Mouse (Mus musculus) cerebellum, adult 18-20 months (tissue): ENCODE results near the gene H2-Q6.
"Not testable (repeated sequence)": the region's sequence is repeated elsewhere in the genome, so short reads cannot be mapped to it uniquely, and the experiment has no call there.

ENCODE experiments used
- DNase-seq, 2 experiments: peaks; one replicate each; pipeline ENCODE4 v3.0.0; 2021

The H2-Q6 gene

DNA sequence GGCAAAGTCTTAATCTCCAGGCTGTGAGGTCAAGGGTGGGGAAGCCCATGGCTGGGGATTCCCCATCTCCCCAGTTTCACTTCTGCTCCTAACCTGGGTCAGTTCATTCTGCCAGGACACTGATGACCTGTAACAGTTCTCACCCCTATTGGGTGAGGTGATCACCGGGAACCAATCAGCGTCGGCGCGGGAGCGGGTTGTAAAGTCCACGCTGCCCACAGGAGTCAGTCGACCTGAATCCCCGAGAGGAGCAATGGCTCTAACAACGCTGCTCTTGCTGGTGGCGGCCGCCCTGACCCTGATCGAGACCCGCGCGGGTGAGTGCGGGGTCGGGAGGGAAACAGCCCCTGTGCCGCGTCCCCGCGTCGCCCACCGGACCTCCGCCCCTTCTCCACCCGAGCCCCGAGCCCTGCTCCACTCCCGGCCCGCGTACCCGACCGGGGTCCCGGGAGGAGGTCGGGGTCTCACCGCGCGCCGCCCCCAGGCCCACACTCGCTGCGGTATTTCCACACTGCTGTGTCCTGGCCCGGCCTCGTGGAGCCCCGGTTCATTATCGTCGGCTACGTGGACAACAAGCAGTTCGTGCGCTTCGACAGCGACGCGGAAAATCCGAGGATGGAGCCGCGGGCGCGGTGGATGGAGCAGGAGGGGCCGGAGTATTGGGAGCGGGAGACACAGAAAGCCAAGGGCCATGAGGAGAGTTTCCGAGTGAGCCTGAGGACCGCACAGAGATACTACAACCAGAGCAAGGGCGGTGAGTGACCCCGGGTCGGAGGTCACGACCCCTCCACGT, at the start of gene H2-Q6:
TSS of gene H2-Q6 (plus strand) at position 227 of the 793 bp plus-strand sequence.
- DNase-seq, result peak in 1 of 2 experiments; percentile 25

DNA sequence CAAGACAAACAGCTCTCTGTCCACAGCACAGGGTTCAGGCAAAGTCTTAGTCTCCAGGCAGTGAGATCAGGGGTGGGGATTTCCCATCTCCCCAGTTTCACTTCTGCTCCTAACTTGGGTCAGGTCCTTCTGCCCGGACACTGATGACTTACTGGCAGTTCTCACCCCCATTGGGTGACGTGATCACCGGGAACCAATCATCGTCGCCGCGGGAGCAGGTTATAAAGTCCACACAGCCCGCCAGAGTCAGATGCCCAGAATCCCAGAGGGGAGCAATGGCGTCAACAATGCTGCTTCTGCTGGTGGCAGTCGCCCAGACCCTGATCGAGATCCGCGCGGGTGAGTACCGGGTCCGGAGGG, 45.3 kb upstream of the H2-Q6 start, which contains the start of gene H2-Q4:
TSS of gene H2-Q4 (plus strand) at position 249 of the 360 bp plus-strand sequence.
- peak; percentile 52 to 67 for DNase-seq

DNA sequence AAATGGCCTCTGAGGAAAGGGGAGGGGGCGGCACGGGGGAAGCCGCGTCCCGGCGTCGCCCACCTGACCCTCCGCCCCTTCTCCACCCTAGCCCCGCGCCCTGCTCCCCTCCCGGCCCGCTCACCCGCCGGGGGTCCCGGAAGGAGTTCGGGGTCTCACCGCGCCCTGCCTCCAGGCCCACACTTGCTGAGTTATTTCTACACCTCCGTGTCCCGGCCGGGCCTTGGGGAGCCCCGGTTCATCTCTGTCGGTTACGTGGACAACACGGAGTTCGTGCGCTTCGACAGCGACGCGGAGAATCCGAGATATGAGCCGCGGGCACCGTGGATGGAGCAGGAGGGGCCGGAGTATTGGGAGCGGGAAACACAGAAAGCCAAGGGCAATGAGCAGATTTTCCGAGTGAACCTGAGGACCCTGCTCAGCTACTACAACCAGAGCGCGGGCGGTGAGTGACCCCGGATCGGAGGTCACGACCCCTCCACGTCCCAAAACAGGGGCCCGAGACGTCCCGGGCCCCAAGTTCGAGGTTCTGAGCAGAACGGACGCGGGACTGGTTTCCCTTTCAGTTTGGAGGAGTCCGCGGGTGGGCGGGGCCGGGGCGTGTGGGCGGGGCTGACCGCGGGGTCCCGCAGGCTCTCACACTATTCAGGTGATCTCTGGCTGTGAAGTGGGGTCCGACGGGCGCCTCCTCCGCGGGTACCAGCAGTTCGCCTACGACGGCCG, 44.8 kb upstream of the H2-Q6 start:
- peak in 1 of 2 experiments; percentile 3 for DNase-seq

DNA sequence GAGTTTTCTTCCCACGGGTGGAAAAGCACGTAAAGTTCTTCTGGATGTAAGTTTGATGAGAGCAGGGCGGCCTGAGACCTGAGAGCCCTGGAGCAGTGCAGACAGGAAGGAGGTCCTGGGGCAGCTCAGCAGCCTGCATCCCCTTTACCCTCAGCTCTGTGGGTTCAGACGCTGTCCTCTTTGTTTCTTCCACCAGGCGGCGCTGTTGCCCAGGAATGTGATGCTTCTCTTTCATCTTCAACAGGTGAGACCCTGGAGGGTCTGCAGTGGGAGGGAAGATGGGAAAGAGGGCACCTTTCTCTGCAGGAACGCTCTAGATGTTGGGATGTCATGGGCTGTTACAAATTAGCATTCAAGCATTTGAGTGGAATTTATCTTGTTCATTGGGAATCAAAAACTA, 34.9 kb upstream of the H2-Q6 start:
- peak in 1 of 2 experiments; percentile 5 for DNase-seq

DNA sequence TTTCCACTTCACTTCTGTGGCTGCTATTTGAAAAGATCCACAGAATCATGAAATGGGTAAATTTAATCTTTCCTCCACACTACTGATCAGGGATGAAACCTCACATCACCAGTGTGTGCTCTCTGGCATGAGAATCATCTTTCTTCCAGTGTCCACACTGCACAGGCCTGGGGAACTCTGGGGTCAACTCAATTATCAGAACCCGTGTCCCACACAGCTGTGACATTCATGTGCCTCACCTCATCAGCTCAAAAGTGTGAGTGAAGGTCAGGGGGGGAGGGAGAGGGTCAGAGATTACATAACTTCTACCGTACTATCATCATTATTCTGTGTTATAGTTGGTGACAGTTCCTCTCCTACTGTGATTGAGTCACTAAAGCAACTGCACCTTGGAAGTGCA, 32.0 kb upstream of the H2-Q6 start:
- DNase-seq, result not testable (repeated sequence)

DNA sequence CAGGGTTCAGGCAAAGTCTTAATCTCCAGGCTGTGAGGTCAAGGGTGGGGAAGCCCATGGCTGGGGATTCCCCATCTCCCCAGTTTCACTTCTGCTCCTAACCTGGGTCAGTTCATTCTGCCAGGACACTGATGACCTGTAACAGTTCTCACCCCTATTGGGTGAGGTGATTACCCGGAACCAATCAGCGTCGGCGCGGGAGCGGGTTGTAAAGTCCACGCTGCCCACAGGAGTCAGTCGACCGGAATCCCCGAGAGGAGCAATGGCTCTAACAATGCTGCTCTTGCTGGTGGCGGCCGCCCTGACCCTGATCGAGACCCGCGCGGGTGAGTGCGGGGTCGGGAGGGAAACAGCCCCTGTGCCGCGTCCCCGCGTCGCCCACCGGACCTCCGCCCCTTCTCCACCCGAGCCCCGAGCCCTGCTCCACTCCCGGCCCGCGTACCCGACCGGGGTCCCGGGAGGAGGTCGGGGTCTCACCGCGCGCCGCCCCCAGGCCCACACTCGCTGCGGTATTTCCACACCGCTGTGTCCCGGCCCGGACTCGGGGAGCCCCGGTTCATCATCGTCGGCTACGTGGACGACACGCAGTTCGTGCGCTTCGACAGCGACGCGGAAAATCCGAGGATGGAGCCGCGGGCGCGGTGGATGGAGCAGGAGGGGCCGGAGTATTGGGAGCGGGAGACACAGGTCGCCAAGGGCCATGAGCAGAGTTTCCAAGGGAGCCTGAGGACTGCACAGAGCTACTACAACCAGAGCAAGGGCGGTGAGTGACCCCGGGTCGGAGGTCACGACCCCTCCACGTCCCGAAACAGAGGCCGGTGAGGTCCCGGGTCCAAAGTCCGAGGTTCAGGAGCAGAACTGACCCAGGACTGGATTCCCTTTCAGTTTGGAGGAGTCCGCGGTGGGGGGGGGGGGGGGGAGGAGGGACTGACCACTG, 30.5 kb upstream of the H2-Q6 start:
- DNase-seq, result not testable (repeated sequence)

DNA sequence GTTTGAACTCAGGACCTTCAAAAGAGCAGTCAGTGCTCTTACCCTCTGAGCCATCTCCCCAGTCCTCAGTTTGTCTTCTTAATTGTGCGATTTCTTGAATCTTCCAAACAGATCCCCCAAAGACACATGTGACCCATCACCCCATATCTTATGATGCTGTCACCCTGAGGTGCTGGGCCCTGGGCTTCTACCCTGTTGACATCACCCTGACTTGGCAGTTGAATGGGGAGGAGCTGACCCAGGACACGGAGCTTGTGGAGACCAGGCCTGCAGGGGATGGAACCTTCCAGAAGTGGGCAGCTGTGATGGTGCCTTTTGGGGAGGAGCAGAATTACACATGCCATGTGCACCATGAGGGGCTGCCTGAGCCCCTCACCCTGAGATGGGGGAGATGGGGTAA, 27.7 kb upstream of the H2-Q6 start:
- DNase-seq, result not testable (repeated sequence)

DNA sequence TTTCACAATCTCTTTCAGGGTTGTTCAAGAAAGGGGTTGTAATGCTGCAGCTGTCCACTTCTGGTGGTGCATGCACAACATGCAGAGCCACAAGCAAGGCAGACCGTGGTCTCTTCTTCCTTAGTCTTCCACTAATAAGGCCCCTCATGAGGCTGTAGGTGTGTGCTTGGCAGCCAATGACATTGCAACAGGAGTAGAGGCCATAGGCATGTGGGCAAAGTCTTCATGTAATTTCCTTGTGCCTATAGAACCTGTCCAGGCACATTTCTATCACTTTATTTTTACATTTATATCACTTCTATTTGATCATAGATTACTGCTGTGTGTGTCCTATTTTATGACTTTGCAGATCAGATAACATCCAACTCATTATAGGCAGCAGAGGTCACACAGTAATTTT, 11.6 kb upstream of the H2-Q6 start:
- DNase-seq, result not testable (repeated sequence)

DNA sequence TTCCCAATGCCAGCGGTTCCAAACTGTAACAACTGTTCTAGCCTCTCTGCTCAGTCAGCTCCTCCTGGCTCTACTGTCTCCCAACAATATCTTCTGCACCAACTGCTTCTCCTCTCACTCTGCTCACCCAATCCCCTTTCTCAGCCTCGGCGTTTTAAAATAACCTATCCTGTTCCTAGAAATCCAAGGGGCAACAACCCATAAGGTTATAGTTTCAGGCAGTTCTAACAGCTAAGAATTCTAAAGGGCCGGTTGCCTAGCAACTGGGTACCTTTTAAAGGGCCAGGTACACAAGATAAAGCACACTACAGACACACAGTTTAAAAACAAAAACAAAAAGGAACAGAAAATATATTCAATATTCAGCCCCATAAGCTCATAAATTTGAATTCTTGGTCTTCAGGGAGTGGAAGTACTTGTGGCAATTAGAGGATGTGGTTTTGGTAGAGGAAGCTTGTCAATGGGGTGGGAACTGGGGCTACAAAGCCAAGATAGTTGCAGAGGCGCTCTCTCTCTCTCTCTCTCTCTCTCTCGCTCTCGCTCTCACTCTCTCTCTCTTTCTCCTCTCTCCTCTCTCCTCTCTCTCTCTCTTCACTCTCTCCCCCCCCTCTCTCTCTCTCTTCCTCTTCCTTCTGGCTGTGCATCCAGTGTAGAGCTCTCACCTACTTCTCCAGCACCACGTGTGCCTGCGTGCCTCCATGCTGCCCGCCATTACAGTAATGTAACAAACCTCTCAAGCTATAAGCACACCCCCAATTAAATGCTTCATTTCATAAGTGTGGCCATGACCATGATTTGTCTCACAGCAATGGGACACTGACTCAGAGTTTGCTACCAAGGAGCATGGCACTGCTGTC, 9.1 kb upstream of the H2-Q6 start:
- not testable (repeated sequence) for DNase-seq

DNA sequence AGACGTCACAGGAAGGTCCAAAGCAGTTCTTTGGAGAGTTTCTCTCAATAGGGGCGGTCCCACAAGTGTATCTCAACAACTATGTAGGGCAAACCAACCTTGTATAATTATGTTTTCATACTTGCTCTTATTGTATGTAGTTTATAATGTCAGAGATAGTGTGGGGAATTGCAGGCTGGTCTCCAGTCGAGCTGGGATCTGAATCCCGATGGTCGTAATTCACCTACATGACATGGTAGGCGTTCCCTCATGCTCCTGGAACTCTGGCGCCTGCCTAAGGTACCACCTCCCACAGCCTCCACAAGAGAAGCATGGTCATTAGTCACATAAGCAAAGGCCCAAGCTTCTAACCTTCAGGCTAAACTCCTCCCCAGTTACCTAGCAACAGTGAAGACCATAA, 5.9 kb upstream of the H2-Q6 start:
- DNase-seq, result no peak

DNA sequence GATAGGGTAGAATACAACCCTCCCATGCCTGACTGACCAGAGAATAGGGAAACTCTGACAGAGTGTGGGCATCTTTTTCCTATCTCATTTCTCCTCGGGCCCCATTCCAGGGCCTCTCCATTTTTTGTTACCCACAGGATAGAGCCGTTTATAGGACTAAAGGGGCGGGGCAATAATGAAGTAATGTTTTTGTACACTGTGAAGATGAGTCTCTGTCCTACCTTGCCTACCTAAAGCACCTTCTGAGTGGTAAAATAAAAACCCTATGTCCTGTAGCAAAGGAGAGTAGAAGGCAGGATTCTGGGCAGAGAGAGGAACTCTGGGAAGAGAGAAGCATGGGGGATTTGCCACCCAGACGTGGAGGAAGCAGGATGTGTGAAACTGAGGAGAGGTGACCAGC, 5.1 kb upstream of the H2-Q6 start:
- DNase-seq, result not testable (repeated sequence)

DNA sequence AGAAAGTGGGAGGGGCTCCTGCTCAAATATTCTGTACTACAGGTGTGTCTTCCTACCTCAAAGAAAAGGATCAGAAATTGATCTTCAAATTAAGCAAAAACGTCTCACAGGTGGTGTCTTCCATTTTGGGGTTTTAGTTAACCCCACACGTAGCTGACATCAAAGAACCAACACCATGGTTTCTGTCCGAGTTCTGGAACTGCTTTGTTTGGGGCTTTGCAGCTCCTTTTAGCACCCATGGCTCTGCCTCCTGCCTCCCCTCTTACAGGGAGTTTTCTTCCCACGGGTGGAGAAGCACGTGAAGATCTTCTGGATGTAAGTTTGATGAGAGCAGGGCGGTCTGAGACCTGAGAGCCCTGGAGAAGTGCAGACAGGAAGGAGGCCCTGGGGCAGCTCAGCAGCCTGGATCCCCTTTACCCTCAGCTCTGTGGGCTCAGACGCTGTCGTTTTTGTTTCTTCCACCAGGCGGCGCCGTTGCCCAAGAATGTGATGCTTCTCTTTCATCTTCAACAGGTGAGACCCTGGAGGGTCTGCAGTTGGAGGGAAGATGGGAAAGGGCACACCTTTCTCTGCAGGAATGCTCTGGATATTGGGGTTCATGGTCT, 4.3 kb upstream of the H2-Q6 start:
- DNase-seq, result not testable (repeated sequence)

DNA sequence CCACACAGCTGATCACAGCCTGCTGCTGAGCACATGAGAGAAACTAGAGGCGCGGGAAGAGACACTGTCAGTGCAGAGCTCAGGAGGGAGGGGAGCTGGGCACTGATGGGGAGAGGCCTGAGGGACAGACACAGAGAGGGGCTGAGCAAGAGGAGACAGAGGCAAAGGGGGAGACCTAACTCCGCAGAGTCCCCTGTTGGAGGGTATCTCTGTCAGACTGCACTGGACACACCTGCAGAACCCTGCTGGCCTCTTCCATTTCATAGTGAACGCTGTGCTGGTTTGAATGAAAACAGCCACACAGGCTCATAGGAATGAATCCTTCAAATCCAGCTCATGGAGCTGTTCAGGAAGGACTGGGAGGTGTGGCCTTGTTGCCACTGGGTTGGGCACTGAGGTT, 3.3 kb upstream of the H2-Q6 start:
- not testable (repeated sequence) for DNase-seq

DNA sequence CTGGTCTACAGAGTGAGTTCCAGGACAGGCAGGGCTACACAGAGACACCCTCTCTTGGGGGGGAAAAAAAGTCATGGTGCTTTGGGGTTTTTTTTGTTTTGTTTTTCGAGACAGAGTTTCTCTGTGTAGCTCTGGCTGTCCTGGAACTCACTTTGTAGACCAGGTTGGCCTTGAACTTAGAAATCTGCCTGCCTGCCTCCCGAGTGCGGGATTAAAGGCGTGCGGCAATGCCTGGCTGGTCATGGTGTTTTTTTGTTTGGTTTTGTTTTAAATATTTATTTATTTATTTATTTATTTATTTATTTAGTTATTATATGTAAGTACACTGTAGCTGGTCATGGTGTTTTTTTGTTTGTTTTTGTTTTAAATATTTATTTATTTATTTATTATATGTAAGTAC, 2.3 kb upstream of the H2-Q6 start:
- DNase-seq, result not testable (repeated sequence)

DNA sequence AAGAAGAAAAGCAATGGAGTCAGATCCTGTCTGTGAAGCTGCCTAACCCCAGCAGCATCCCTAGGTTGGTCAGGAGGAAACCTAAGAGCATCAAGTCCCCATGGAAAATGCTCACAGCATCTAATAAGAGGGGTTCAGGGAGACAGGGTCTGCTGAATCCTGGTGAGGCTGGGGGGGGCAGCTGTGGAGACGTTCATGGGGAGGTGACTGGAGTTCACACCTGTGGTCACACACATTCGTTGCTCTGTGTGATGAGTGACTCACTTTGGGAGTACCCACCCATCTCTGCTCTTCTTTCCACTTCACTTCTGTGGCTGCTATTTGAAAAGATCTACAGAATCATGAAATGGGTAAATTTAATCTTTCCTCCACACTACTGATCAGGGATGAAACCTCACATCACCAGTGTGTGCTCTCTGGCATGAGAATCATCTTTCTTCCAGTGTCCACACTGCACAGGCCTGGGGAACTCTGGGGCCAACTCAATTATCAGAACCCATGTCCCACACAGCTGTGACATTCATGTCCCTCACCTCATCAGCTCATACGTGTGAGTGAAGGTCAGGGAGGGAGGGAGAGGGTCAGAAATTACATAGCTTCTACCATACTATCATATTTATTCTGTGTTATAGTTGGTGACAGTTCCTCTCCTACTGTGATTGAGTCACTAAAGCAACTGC, 1.4 kb upstream of the H2-Q6 start:
- DNase-seq, result not testable (repeated sequence)

DNA sequence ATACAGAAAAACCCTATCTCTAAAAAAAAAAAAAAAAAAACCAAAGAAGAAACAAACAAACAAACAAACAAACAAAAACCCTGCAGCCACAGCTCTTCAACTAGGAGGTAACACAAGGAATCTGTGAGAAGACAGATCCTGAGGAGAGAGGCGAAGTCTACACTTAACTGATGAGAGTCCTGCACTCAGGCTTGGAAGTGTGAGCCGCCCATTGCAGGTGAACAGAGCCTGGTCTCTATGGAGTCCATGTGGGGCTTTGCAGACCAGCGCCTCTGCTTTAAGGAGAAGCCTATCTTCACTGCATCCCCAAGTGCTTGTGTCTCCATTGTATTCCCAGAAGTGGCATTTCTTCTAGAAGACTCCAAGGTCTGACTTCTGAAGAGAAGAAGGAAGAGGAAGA, 544 bp upstream of the H2-Q6 start:
- not testable (repeated sequence) for DNase-seq

DNA sequence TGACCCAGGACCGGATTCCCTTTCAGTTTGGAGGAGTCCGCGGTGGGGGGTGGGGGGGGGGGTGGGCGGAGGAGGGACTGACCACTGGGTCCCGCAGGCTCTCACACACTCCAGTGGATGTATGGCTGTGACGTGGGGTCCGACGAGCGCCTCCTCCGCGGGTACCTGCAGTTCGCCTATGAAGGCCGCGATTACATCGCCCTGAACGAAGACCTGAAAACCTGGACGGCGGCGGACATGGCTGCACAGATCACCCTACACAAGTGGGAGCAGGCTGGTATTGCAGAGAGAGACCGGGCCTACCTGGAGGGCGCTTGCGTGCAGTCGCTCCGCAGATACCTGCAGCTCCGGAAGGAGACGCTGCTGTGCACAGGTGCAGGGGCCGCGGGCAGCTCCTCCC, 824 bp downstream of the H2-Q6 start:
- DNase-seq, result not testable (repeated sequence)

DNA sequence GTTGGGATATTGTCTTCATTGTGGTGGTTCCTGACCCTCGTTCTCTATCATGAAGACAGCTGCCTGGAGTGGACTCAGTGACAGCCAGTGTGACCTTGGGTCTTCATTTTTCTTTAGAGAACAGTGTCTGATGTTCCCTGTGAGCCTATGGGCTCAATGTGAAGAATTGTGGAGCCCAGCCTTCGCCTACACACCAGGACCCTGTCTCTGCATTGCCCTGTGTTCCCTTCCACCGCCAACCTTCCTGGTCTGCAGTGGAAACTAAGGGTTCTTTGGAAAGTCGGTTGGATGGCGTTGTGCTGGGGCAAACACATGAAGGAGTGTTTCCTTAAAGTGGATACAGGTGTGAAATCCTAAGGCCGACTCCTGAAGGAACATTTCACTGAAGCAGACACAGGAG, 4.2 kb downstream of the H2-Q6 start:
- DNase-seq, result not testable (repeated sequence)

DNA sequence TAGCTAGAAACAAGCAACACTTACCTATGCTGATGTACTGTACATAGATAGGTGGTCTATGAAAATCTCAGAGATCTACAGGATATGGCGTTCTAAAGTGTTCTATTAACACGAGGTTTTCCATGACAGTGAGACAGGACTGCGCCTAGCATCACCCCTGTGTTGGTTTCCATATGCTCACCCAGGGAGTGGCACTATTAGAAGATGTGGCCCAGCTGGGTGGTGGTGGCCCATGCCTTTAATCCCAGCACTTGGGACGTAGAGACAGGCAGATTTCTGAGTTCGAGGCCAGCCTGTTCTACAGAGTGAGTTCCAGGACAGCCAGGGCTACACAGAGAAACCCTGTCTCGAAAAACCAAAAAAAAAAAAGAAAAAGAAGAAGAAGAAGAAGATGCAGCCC, 6.0 kb downstream of the H2-Q6 start:
- not testable (repeated sequence) for DNase-seq

DNA sequence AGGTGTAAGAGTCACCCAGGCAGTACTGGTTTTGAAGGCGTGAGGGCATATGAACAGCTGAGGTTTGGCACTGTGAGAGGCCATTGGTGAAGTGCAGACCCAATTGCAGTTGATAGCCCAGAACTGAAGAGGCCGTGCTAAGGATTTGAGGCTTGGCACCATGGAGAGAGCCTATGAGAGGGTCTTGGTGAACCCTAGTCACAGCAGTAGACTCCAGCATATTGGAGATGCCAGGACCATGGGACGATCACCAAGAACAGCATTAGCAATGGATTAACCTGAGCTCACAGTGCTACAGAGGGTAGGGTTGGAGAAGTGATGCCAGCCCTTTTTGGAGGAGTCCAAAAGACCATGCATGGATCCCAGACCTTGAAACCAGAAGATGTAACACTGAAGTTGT, 7.5 kb downstream of the H2-Q6 start:
- not testable (repeated sequence) for DNase-seq

DNA sequence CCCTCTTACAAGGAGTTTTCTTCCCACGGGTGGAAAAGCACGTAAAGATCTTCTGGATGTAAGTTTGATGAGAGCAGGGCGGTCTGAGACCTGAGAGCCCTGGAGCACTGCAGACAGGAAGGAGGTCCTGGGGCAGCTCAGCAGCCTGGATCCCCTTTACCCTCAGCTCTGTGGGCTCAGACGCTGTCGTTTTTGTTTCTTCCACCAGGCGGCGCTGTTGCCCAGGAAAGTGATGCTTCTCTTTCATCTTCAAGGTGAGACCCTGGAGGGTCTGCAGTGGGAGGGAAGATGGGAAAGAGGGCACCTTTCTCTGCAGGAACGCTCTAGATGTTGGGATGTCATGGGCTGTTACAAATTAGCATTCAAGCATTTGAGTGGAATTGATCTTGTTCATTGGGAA, 10.2 kb downstream of the H2-Q6 start:
- not testable (repeated sequence) for DNase-seq
